Mouse (Mus musculus) Muller cell, postnatal 12 days (primary cell): ENCODE measurements at regions not wholly inside any gene's neighbourhood (a gene's known extent, or its start where the extent isn't known, plus 50 kb on each side); places are given as distances from the start of the nearest gene placed in this dataset.
A peak's percentile ranks its signal among the peaks of the same experiment; 100 is the strongest.
"Not testable (repeated sequence)": the region's sequence is repeated elsewhere in the genome, so short reads cannot be mapped to it uniquely, and the experiment has no call there.

ENCODE experiments used
- DNase-seq: peaks from one replicate; pipeline ENCODE4 v3.0.0-alpha.2; 2015; ENCODE audit errors: inconsistent ontology term

DNA sequence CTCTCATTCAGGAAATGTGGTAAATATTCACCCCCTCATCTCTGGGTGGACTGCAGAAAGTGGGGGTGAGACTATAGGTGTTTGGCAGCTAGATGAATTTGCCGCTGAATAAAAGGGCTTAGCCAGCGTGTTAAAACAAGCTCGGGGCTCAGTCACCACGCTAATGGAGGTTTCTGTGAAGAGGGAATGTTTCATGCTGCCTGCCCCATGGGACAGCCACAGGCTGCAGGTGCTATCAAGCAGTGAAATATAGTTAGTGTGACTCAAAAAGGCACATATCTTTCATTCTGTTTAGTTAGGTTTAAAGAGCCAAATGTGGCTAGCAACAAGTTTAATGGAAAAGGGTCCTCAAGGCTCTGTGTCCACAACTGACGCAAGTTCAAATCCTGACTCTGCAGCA lies 121.5 kb downstream of the Zfp36l1 start:
- DNase-seq, result no peak

GRCm38 (mm10) chr12:79990751-79991150 lies 122.1 kb downstream of the Zfp36l1 start:
- no peak for DNase-seq

- no peak for DNase-seq
Measured at GRCm38 (mm10) chr12:79989582-79990110, 123.2 kb downstream of the Zfp36l1 start.

GRCm38 (mm10) chr12:79988401-79989358 lies 124.1 kb downstream of the Zfp36l1 start:
- no peak for DNase-seq

GRCm38 (mm10) chr12:79986241-79986976 lies 126.4 kb downstream of the Zfp36l1 start:
- DNase-seq, result no peak

DNA sequence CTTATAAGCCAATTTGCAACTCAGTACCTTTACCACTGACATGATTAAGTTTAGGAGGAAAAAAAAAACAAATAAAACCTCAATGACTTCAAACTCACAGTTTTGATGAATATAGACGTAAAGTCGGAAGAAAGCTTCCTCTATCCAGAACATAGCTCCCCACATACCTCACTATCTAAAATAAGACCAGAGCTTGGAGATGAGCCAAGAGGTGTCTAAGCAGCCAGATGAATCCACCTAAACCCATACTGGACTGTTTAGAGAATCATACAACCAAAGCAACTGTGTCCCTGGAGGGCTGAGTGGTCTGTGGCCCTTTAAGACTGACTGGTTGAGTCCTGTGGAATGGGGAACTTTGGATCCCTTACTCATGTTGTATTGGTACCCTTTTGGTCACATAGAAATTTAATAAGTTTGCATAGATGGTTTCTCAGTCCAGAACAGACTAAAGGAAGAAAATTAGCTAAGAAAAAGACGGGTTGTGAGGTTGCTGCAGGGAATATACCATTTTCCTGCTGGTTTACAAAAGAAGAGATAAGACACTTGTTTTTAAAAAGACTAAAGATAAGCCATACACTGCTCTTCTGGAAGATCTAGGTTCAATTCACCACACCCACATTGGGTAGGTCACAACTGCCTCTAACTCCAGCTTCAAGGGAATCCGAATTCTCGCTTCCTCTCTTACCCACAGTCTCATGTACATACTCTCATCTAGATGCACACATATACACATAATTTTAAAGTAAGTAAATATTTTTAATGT lies 127.6 kb downstream of the Zfp36l1 start:
- no peak for DNase-seq

GRCm38 (mm10) chr12:79984025-79984790 lies 128.6 kb downstream of the Zfp36l1 start:
- no peak for DNase-seq

GRCm38 (mm10) chr12:79983232-79983631 lies 129.6 kb downstream of the Zfp36l1 start:
- DNase-seq, result no peak

DNA sequence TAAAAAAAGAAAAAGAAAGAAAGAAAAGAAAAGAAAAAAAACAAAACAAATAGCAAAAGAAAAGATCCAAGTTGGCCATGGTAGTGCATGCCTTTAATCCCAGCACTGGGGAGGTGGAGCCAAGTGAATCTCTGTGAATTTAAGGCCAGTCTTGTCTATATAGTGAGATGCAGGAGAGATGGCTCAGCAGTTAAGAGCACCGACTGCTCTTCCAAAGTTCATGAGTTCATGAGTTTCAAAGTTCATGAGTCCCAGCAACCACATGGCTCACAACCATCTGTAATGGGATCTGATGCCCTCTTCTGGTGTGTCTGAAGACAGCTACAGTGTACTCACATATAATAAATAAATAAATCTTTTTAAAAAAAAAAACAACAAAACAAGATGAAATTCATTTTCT lies 130.3 kb downstream of the Zfp36l1 start:
- not testable (repeated sequence) for DNase-seq

- no peak for DNase-seq
Measured at GRCm38 (mm10) chr12:79980711-79981110, 132.1 kb downstream of the Zfp36l1 start.

DNA sequence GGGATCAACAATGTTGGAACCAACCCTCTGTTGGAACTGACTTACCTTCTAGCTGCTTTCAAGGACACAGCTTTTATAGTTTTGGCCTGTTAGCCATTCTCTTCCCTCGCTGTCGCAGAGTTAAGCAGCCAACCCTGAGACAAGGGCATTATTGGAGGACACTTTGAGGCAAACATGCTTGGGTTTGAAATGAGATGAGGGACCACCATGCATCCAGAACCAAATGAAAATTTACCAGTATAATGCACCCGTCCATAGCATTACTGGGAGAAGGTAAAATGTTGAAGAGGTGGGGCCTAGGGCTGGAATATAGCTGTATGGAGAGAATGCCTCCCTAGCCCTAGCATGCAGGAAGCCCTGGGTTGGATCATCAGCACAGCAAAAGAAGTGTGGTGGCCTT lies 135.7 kb downstream of the Zfp36l1 start:
- no peak for DNase-seq

GRCm38 (mm10) chr12:79975466-79976239 lies 137.2 kb downstream of the Zfp36l1 start:
- DNase-seq, result peak; percentile 59

DNA sequence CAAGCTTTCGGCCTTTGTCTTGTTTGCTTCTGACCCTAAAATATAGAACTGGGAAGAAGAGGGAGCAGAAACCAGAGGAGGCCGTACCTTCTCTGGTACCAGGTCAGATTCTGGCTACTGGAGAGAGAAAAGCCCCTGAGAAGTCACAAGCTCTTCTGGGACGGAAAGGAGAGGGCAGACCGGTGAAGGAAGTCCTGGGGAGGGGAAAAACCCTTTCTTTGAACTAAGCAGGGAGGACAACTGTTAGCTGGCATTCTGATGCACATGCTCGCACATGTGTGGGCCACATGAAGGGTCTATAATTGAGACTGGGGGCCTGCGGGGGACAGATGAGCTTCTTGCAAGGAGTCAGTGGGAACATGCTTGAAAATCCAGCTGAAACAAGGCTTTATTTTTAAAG lies 137.8 kb downstream of the Zfp36l1 start:
- DNase-seq, result no peak

DNA sequence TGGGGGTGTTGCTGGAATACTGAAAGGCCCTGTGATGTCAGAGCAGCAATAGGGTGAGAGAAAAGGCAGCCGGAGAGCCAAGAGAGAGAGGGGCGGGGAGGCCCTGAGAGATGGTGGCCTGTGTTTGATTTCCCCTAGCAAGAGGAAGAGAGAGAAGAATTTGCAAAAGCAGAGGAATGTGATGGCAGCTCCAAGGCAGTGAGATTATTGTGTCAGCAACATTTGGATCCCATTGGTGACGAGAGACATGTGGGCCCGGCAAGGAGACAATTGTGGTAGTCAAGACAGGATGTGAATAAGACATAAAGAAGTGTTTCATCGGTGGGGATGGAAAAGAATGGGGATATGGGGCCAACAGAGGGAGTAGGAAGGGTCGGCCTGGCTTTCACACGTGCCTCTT lies 138.3 kb downstream of the Zfp36l1 start:
- peak; percentile 64 for DNase-seq

- DNase-seq, result no peak
Measured at GRCm38 (mm10) chr12:79973566-79974230, 139.1 kb downstream of the Zfp36l1 start.

DNA sequence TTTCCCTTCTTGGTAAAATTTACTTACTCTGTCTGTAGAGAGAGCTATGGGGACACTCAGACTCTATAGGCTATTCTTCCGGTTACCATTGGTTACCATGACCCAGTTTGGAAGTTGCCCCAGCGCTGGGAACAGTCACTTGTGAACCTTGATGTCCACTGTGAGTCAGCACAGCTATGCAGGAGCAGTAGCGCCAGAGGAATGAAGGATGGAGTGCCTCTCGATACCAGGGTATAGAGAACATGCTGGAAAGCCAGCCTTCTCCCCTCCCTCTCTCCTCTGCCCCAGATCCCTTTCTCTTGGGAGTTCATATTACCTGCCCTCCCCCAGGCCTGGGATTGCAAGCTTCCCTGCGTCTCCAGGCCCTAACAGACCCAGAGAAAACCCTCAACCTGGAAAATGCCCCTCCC lies 141.8 kb downstream of the Zfp36l1 start:
- DNase-seq, result peak; percentile 79

DNA sequence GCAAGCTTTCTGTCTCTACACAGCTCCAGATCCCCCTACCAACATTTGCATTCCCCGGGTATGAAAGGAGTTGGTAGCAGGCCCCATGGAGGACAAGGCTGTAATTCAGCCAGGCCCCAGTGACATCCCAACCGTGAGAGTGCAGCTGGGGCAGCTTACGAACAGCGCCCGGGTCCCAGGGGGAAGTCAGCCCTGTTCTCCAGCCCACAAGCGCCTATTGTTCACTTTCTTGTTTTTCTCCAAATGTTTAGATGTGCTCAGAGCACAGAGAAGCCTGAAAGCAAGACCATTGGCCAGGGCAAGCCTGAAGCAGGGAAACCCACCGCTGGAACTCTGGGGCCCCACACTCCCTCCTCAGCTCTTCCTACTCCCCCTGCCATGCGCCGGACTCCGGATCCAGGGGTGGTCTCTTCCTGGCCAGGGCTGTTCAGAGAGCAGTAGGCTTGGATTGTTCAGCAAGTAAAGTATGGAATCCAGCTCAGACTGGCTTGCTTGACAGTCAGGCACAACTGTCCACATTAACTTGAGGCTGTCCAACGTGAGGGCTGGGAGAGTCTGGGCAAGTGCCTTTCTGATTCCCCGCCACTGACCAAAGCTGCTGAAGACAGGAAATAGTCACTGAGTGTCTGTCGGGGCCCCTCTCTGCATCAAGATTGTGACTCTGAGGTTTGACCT lies 142.4 kb downstream of the Zfp36l1 start:
- peak; percentile 83 for DNase-seq

DNA sequence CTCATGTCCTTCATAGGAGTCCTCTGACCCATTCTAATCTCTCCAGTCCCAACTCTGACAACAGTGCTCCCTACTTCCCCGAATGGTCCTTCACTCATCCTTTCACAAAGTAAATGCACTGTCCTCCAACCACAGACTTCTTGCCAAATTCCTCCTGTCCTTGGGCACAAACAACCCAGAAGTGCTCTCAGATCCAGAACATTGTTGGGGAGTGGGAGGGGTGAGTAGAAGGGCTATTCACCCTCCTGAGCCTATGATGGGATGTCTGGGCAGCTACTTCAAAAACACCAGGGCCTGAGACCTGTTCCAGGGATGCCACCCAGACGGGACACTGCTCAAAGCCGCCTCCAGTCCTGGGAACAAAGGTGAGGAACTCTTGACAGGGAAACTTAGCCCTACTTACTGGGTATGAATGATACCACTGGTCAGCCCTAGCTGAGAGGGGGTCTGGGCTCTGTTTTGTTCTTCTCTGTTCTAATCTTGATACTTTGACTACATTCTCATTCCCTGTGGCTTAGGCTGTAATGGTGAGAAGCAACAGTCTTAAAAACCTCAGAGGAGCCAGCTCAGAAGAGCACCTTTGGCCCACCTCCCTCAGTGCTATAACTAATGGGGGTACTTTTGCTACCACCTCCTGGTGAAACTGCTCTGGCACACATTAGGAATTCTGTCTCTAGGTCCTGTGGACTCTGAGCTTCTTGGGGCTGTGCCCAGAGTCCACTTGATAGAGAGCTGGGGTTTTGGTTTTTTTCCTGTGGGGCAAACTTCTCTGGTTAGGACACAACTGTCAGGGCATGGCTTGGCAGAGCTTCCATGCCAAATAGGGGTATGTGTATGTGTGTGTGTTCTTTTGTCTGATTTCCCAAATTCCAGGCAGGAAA lies 143.2 kb downstream of the Zfp36l1 start:
- peak; percentile 82 for DNase-seq
